Mouse (Mus musculus): ENCODE data around the gene Olfr288.

Olfr288 gene

GRCm38 (mm10) chr15:98195442-98195841, at the start of gene Olfr288:
Gene Olfr288 (minus strand): TSS chr15:98195542.
- ATAC-seq (ENCODE audit: low TSS enrichment): no peak

DNA sequence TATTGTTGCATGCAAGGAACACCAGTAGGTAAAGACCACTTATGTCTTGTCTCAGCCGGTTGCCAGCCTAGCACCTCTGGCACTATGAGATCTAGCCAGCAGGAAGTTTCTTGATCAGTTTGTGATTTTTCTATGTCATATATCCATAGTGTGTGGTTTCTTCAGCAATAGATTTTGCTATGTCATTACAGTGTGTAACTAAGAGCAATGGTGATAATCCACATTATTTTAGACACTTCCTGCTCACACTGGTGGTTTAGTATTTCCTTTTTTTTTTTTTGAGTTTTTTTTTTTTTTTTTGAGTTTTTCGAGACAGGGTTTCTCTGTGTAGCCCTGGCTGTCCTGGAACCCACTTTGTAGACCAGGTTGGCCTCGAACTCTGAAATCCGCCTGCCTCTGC, 40.1 kb upstream of the Olfr288 start:
- ATAC-seq (ENCODE audit: low TSS enrichment): no peak

DNA sequence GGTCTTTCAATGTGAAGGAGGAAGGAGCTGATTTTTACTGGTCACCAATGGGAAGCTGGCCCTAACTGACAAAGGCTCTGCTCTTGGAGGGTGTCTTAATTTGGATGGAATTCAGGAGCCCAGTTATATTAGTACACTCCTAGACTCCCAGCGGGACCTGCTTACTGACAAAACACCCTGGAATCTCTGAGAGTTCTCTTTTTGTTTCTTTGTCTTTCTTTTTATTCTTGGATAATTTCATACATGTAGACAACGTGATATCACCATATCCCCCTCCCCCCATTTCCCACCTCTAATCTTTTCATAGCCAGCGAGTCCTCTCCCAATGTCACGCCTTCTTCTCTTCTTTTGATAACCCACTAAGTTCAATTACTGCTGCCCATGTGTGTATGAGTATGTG, 39.0 kb upstream of the Olfr288 start, which contains the start of gene Olfr286:
Gene Olfr286 (minus strand): TSS at position 101 of the 400 bp plus-strand sequence.
- ATAC-seq (ENCODE audit: low TSS enrichment): no peak

DNA sequence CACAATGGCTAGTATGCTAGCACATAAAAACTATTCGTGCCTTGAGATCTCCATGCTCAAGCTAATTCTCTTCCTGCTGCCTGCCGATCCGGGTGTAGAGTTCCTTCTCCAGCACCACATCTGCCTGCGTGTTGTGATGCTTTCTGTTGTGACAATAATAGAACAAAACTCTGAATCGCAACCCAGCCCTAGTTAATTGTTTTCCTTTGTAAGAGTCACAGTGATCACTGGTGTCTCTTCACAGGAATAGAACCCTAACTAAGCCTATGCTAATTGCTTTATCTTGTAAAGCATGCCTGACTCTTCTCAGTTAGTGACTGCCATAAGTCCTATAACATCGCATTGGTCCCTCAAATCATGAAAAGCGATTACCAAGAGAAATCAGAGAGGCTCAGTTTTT, 30.8 kb upstream of the Olfr288 start:
- ATAC-seq (ENCODE audit: low TSS enrichment): no peak

- ATAC-seq (ENCODE audit: low TSS enrichment): no peak
Measured at GRCm38 (mm10) chr15:98225610-98226009, 30.3 kb upstream of the Olfr288 start.

- ATAC-seq (ENCODE audit: low TSS enrichment): no peak
Measured at GRCm38 (mm10) chr15:98222377-98222776, 27.0 kb upstream of the Olfr288 start.

DNA sequence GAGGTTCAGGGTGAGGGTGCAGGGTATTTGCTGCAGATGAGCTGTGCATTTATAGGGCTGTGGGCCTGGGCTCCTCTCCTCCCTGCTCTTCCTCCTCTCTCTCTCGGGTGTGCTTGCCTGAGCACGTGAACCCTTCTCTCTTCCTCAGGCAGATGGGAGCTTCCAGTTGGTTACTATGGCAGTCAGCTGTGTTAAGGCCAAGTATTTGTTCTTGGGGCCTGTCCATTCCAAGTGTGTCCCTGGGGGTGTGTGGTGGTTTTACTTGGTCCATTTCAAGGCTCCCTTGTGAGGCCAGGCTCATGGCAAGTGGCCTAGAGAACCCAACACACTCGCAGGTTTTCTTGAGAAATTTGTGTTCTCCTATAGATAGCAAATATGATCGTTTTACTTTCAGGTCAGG, 25.5 kb upstream of the Olfr288 start, which contains the start of the genes Gm44579 and Olfr287:
Gene Gm44579 (minus strand): TSS at position 101 of the 400 bp plus-strand sequence.
Gene Olfr287 (minus strand): TSS at position 180 of the 400 bp plus-strand sequence.
- ATAC-seq (ENCODE audit: low TSS enrichment): no peak

- no peak for ATAC-seq (ENCODE audit: low TSS enrichment)
Measured at GRCm38 (mm10) chr15:98214130-98214529, 18.8 kb upstream of the Olfr288 start.

DNA sequence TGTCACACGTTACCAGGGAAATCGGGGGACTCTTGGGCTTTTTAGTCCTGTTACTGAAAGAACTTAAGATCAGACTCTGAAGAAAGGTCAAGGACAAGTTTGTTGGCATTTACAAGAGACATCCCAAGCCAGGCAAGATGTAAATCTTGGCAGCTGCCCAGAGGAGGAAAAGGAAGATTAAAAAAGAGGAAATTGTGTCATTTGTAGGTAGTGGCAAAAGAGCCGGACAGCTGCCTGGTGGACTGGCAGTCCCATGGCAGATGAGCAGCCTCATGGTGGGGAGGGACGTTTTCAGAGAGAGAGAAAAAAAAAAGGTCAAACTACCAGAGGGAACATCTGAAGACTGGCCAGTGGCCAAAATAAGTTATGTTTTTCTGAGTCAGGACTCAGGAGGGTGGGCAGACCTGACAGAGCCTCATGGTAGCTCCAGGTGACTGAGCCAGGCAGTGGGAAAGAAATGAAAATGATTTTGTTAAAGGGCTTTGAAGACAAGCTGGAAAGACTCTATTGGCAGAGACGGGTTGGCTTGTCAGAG, 18.1 kb upstream of the Olfr288 start:
- no peak for ATAC-seq (ENCODE audit: low TSS enrichment)

DNA sequence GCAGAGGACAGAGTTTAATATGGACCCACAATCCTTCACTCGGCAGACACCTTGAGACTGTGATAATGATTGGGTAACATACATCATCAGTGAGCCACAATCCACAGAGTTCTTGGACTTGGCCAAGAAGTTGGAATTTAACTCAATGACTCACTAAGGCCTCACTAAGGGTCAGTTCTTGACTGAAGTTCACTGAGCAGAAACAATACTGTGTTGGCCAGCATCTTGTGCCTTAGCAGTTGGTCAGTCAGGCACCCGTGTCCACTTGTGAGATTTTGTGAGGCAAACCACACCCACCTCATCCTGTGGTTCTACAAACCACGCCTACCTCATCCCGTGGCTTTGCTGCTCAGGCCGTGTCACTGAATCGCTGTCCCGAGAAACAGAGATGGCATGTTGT, 14.3 kb upstream of the Olfr288 start:
- ATAC-seq (ENCODE audit: low TSS enrichment): no peak

- no peak for ATAC-seq (ENCODE audit: low TSS enrichment)
Measured at GRCm38 (mm10) chr15:98184456-98184855, 10.9 kb downstream of the Olfr288 start.

DNA sequence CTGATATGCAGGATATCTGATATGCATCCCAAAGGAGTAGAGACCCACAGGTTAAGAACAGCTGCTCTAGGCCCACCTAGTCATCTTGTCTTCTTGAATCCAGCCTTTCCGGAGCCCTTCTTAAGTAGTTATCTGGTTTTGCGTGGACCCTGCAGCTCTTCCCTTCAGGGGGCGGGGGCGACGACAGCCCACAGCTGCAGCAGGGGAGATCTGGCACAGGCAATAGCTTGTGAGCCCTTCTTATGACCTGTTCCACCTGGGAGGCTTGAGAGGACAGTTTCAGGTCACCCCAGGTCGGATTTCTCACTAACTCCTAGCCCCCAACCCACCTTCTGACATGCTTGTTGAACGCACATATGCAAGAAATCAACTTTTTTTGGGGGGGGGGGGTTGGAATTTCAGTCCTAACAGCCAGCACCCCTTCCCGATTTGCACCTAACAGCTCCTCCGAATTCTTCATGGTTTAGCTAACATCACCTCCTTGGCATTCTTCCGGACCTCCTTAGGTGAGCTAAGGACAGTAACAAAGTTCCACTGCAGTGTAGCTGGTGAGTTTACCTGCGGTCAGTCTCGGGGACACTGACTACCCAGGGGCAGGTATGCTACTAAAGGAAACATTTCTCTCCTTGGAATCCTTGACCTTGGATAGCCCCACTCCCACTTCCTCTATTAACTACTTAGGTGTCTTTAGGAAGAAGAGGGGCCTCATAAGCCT, 13.3 kb downstream of the Olfr288 start:
- no peak for ATAC-seq (ENCODE audit: low TSS enrichment)

GRCm38 (mm10) chr15:98181132-98181711, 14.1 kb downstream of the Olfr288 start:
- ATAC-seq (ENCODE audit: low TSS enrichment): peak; percentile 95

DNA sequence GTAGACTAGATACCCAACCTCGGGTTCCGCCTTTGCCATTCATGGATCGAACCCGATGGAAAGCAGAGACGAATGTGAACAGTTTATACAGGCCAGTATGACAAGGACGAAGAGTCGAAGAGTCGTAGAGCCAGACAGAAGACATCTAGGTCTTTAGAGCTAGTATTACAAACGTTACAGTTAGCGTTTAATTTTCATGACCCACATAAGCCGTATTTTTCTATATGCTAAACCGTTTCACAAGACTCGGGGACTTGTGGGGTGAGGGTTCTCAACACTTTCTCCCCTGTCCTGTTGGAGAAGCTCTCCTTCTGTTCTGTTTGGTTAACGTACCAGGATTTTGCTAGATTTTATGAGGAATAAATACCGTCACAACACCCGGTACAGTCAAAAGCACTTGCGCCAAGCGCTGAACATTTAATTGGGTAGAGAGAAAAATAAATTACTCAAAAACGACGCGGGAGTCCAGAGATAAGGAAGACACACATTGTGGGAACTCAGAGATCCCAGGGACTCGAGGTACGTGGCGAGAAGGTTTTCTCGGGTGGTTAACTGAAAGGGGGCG, 14.7 kb downstream of the Olfr288 start:
- ATAC-seq (ENCODE audit: low TSS enrichment): peak; percentile 18; the same call in 1 of the 2 replicates

DNA sequence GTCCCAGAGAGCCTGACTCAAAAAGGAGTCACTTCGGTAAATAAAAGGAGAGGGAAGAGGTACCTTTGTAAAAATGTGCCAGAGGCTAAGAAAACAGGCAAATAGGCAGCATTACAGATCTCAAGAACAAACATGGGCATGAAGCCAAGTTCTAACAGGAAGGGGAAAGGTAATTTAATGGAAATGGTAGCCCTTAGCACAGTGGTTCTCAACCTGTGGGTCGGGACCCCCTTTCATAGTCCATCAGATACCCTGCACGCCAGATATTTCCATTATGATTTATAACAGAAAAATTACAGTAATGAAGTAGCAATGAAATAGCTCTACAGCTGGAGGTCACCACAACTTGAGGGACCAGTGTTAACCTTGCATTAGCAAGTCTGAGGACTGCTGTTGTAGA, 18.0 kb downstream of the Olfr288 start:
- no peak for ATAC-seq (ENCODE audit: low TSS enrichment)

- ATAC-seq (ENCODE audit: low TSS enrichment): peak; percentile 17
Measured at GRCm38 (mm10) chr15:98173821-98174220, 21.5 kb downstream of the Olfr288 start.

GRCm38 (mm10) chr15:98172113-98172512, 23.2 kb downstream of the Olfr288 start:
- no peak for ATAC-seq (ENCODE audit: low TSS enrichment)

DNA sequence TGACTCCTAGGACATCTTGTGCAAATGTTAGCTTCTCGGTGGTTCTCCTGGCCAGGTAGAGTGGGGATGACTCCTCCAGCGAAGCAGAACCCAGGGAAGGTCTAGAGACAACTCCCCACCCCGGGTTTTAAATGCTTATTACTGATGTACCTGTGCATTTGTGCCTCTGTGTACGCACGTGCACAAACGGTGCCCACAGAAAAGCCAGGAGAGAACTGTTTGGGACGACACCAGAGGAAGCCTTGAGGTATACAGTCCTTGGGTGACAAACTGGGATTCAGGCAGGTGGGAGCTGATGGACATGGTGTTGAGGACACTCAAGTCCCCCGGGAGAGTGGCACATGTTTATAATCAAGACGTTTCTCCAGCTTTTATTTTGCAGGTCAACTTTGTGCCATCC, 24.4 kb downstream of the Olfr288 start:
- no peak for ATAC-seq (ENCODE audit: low TSS enrichment)

DNA sequence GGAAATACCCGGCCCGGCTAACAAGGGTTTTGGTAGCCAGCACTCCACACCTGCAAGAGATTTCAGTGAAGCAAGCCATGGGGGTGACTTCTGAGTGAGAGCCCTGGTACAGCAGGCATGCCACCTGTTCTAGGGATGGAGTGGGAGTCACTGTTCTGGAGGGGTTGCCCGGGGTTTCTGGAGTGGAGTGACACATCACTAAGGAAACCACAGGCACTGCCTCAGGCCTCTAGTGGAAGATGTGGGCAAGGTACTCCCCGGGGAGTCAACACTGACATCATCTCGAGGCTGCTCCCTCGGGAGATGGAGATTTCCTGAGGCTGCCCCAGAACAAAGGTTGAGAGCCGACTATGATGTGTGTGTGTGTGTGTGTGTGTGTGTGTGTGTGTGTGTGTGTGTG, 25.0 kb downstream of the Olfr288 start:
- peak; percentile 55 for ATAC-seq (ENCODE audit: low TSS enrichment)

- ATAC-seq (ENCODE audit: low TSS enrichment): no peak
Measured at GRCm38 (mm10) chr15:98168622-98169004, 26.7 kb downstream of the Olfr288 start.

GRCm38 (mm10) chr15:98167645-98168621, 27.4 kb downstream of the Olfr288 start:
- ATAC-seq (ENCODE audit: low TSS enrichment): peak; percentile 89

Measured in frontal cortex, adult (tissue).